Mouse (Mus musculus) layer of hippocampus, postnatal 10 days (tissue): Measurements from ENCODE around the gene Washc2. TPM values are rescaled to one million over a fixed set of nuclear protein-coding genes. Genes with fewer than 3 reads are reported as not detected.
A peak's percentile ranks its signal among the peaks of the same experiment; 100 is the strongest.

Experiments used
- DNase-seq, 2 experiments: peaks; one replicate each; pipeline ENCODE4 v3.0.0; 2021; ENCODE audit warnings: low spot score in 2 of 2
- total RNA-seq, 2 experiments: library from RNA; stranded (reverse); gene quantifications; 2 replicates each; pipeline ENCODE4 v1.2.3; 2021

The Washc2 gene
- total RNA-seq, 2 experiments from 2014 or later, result 75.9 to 82.0 TPM

DNA sequence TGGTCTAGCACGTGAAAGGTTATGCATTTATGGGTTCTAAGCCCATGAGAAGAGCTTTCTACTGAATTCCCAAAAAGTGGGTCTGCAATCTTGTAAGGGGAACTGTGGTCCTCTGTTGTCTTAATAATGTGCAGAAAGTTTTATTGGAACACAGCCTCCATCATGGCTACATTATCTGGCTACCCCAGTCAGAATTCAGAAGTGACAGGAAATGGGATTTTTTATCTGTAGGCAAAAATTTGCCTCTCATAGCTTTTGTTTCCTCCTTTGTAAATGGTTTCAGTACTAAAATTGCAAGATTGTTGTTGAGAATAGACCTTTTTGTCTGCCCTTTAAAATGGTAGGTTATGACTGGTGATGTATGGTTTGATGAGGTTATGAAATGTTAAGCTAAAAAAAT lies 55.0 kb downstream of the Washc2 start:
- no peak for DNase-seq

DNA sequence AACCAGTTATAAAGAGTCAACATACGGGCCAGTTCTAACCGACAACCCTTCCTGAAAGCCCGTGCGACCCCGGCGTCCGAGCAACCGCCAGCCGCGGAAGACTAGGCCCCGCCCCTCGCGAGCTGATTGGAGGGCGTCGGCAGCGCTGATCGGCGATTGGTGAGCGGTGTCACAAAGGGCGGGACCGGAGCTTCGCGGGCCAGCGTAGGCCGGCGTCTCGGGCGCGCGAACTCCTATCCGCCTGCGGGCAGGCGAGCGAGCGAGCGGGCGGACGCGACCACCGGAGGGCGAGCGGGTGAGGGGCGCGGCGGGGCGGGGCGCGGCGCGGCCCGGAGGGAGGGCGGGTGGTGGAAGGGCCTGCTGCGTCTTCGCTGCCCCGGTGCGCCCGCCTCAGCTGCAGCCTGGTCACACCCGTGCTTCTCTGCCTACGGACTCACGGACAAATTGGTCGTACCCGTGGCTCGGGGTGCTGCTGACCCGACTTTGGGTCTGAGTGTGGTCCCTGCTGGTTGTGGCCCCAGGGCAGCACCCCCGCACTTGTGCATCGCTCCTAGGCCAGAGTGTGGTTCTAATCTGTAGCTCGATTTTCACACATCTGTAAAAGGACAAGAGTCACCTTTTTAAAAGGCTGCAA lies 56.3 kb downstream of the Washc2 start, which contains the start of gene Zfand4:
Zfand4 (plus strand) TSS at position 205 of the 634 bp plus-strand sequence.
- DNase-seq, result peak; percentile 93 to 95

DNA sequence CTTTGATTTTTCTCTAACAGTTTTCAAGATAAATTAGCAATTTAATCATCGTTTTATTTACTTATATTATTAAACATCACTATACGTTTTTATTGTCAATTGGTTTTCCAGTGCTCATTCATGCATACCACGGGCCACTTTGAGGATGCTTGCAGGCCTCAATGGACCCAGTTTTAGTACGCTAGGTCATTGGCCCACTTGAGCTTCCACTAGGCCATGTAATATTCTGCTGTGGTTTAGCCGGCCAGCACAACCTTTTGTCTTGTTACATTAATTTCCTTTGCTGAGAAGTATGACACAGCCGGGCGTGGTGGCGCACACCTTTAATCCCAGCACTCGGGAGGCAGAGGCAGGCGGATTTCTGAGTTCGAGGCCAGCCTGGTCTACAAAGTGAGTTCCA lies 57.0 kb downstream of the Washc2 start:
- DNase-seq, result no peak

DNA sequence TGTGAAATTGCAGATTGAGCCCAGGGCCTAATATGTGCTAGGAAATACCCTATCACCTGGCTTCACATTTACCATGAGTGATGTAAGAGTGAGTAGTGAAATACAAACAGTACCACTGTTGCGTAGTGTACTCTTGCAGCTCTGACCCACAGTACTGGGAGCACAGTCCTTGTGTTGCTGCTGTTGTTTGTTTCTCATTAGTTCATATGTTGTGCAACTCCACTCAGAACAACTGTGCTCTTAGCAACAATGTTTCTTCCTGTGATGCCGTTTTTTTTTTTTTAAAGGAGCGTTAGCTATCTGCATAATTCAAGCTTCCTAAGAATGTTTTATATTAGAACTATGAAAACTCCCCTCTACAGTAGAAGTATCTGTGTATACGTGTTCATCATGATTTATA lies 57.8 kb downstream of the Washc2 start:
- DNase-seq, result no peak

DNA sequence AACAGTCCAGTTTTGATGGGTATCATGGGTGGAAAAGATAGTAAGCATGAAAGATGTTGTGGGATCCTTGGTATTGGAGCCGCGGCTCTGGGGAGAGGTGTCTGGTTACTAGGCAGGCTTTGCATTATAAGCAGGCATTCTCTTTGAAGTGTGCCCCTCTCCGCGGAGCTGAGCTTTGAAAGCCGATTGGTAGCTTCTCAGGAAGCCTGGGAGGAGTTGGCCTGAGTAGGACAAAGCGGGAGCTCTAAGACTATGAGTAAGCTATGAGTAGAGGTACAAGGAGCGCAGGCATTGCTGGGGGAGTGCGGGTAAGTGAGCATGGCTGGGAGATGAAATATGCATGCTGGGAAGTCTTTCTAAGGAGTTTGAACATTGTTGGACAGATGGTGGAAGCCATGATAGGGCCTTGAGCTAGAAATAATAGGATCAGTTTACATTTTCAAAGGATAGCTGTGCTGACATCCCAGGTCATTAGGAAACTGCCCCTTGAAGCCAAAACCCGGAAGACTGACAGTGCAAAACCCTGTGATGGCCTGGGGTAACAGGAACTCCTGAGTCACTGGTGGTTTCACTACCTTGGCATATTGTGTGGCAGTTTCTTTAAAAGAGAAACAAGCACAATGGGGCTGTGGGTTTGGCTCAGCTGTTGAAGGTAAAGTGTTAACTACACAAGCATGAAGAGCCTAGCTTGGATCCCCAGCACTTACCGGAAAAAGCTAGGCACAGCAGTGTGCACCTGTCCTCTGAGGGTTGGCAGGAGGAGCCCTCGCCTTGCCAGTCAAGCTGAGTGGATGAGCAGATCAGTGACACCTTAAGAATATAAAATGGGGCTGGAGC lies 58.7 kb downstream of the Washc2 start:
- DNase-seq, result peak; percentile 22 to 24

DNA sequence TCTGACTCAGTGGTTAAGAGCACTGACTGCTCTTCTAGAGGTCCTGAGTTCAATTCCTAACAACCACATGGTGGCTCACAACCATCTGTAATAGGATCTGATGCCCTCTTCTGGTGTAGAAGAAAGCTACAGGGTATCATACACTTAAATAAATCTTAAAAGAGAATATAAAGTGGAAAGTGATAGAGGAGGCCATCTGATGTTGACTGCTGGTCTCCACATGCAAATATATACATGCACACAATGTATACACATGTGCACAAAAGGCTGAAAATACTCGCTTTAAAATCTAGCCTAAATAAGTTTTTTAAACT lies 59.2 kb downstream of the Washc2 start:
- no peak for DNase-seq

DNA sequence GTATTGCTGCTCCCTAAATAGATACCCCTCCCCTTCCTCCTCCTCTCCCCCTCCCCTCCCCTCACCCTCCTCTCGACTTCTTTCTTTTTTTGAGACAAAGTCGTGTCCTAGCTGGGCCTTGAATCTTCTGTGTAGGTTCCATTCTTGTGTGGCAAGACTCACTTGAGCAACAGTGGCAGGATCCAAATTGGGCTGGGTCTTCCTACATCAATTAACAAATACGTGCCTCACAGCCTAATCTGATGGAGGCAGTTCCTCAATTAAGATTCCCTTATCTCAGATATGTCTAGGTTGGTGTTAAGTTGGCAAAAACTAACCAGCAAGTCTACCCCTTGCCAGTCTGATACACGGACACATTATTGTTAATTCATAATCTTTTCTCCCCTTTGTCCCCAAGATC lies 67.9 kb downstream of the Washc2 start:
- DNase-seq, result no peak

DNA sequence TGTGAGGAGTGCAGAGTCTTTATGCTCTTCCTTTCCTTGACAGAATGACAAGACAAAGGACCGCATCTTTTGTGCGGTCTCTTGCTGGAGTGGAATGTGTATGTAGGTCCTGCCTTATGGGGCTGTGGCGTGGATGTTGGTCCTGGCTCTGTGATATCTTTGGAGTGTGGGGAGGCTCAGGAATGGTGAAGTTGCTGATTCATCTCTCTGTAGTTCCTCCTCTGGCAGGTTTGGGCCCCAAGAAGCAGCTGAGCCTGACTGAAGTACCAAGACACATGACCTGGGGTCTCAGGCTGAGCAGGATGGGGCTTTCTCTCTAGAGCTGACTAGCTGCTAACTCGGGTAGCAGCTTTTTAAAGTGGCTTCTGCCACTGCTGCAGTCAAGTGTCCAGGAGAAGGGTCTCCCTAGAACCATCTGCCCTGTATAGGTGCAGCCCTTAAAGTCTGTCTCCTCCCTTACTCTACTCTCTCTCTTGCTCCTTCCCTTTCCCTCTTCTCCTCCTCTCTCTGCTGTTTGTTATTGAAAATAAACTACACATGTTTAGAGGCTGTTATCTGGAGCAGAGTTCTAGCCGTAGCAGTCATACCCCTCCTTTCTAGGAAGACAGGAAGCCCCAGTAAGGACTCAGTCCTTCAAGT lies 71.0 kb downstream of the Washc2 start:
- no peak for DNase-seq

DNA sequence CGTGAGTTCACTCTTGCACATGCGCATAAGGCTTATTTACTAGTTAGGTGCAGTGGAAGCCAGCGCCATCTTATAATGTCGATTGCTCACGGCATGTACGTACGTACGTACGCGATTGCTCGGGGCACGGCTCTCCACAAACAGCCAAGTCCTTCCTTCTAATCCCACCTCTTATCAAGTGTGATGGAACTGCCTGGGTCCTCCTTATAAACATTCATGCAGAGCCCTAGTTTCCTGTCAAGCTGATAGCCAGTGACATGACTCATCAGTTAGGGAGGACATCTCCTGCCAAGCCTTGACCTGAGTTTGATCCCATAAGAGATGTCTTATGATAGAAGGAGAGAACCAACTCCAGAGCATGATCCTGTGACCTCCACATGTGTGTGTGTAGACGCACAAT lies 73.2 kb downstream of the Washc2 start:
- DNase-seq, result no peak

DNA sequence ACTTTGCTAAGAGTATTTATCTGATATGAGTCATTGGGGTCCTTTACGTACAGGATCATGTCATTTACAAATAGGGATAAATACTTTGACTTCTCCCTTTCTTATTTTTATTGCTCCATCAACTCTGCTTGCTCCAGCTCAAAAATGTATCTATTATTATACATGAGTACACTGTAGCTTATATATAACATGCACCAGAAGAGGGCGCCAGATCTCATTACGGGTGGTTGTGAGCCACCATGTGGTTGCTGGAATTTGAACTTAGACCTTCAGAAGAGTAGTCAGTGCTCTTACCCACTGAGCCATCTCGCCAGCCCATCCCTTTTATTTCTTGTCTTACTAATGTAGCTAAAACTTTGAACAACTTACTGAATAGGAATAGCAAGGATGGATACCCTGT lies 74.7 kb downstream of the Washc2 start:
- DNase-seq, result no peak

DNA sequence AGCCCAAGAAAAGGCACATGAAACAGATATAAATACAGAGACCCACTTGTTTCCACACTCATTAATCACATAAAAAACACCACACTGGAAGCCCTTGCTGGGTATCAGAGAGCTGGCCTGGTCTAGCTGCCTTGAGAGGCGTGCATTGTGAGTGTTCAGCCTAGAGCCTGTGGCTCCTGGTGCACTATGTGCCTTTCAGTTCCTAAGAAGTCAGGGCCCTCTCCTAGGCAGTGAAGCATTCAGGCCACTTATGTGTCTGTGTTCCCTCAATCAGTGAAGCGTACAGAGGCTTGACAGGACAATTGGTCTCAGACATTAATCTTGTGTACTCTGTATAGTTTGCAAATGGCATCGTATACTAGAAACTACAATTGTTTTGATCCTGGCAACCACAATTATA lies 75.4 kb downstream of the Washc2 start:
- no peak for DNase-seq

DNA sequence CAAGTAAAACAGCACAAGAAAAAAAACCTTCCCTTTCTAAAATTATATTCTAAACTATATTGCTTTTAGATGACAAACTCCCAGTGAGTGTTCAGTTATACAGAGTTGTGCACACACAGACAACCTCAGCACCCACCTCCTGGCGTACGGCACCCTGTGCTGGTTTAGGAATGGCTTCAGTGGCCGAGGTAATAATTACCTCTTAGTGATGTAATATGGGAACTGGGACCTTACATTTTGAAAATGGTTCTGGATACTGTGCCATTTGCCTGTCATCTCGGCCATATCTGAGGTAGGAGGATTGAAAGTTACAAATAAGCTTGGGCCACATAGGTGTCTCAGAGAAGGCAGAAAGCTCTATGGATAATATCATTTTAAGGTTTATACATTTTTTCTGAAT lies 78.5 kb downstream of the Washc2 start:
- no peak for DNase-seq

DNA sequence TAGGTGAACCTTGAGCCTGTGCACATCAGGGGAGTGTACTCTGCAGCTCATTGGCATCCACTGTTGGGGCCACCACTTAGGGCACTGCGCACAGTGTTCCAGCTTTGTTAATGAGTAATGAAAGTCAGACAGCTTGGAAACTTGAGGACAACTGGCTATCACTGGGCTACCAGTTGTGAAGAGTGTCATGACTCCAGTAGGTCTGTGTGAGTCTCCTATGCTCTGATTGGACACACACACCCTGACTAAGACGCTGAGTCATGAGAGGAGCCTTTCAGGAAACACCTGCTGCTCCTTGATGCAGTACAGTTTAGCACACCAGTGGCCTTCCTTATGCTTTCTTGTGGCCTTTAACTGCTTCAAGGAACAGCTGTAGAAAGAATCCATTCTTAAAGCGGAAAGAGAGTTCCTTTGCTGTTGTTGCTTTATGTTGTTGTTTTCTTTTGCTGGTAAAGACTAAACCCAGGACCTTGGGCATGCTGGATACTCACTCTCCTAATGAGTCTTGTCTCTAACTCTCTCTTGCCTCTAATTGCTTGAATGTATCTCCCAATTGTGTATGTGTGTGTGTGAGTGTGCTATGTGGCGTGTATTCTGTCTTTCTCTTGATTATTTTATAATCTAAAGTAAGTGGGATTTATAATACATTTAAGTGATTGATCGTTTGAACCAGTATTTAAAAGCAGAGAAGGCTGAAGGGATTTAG lies 79.2 kb downstream of the Washc2 start:
- DNase-seq, result no peak

DNA sequence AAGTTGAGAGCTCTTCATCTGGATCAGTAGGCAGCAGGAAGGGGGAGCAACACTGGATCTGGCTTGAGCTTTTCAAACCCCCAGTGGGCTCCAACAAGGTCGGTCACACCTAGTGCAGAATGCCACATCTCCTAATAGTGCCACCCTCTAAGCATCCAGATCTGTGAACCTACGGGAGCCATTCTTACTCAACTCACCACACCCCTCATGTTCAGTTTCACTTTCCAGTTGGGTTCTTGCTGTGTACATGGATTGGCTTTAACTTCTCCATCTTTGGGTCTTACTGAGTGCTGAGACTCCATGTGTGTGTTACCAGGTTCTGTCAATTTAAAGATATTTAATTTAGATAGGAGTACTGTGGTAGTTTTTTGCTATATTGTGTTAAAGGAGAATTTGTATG lies 103.6 kb downstream of the Washc2 start:
- DNase-seq, result no peak

Other genes with a start within 250 kb of the Washc2 start
- 10 to 100 TPM; 73.2 to 73.5 TPM for gene Plxnd1, start 213.0 kb upstream of the Washc2 start, total RNA-seq
- 10 to 100 TPM; 63.9 to 69.1 TPM for gene Tmcc1, start 14.6 kb upstream of the Washc2 start, total RNA-seq
- gene Zfand4, start 56.2 kb downstream of the Washc2 start, total RNA-seq, result 1 to 10 TPM; 7.2 to 8.8 TPM
- 10 to 100 TPM; 63.2 to 66.3 TPM for gene March8, start 130.0 kb downstream of the Washc2 start, total RNA-seq